Mouse (Mus musculus): ENCODE data around the gene Tbc1d1.

DNA sequence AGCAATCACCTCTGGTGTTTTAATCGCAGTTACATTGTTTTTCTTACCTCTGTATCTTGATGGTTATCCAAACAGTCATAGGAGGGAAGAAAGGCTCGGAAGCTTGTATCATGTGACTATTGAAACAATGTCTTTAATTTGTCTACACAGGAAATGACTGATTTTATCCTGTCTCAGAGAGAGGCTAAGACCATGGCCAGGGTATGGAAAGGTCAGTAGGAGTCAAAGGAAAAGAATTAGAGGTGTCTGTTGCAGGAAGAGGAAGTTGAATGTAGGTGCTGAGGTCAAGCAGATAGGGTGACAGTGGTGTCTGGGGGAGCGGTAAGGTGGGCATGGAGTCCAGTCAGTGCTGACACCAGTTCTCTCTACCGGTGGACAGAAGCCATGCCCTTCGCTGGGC lies 45.0 kb downstream of the Tbc1d1 start:
- no peak for TF ChIP-seq EP300 (IDR thresholded peaks at IDR 0.05; ENCODE audit: low read depth)
- no peak for TF ChIP-seq CTCF (IDR thresholded peaks at IDR 0.05; ENCODE audit: low read depth)
